Mouse (Mus musculus) ES-E14 (cell line): Measurements from ENCODE around the gene Fbln2. TPM values are rescaled to one million over a fixed set of nuclear protein-coding genes. Genes with fewer than 3 reads are reported as not detected.

Source experiments
- DNase-seq: peaks from one replicate; pipeline ENCODE4 v3.0.0-alpha.2; 2013; ENCODE audit warnings: low read depth, low spot score
- H3K27ac ChIP-seq: 2 replicates; pipeline ENCODE4 v1.5.1; 2012; ENCODE audit warnings: low read depth, mild to moderate bottlenecking, low read length, moderate library complexity, mixed read lengths; ENCODE audit not compliant: poor library complexity, insufficient read depth, severe bottlenecking
- H3K36me3 ChIP-seq: 2 replicates; pipeline ENCODE4 v1.6.1; 2012; ENCODE audit warnings: mild to moderate bottlenecking, low read length, moderate library complexity, mixed read lengths; ENCODE audit not compliant: control insufficient read depth, poor library complexity, insufficient read depth, severe bottlenecking
- H3K4me1 ChIP-seq, 2 experiments: fragments of 150-350 bp in 1 of 2; sonication (generic) in 1 of 2; 2 replicates each; pipeline ENCODE4 v1.6.1; 2012; ENCODE audit warnings: low read length in 2 of 2, mild to moderate bottlenecking in 1 of 2, mixed read lengths in 1 of 2; ENCODE audit not compliant: control insufficient read depth in 2 of 2, insufficient read depth in 2 of 2, poor library complexity in 1 of 2
- H3K4me3 ChIP-seq, 2 experiments: fragments of 150-350 bp in 1 of 2; sonication (generic) in 1 of 2; 2 replicates each; pipeline ENCODE4 v1.5.1; 2012; ENCODE audit warnings: low read length in 2 of 2, low read depth in 1 of 2, mild to moderate bottlenecking in 1 of 2, mixed read lengths in 1 of 2; ENCODE audit not compliant: insufficient read depth in 1 of 2, poor library complexity in 1 of 2, severe bottlenecking in 1 of 2
- H3K9ac ChIP-seq: 2 replicates; pipeline ENCODE4 v1.6.1; 2012; ENCODE audit warnings: low read depth, mild to moderate bottlenecking, low read length, mixed read lengths; ENCODE audit not compliant: poor library complexity, insufficient read depth, severe bottlenecking
- H3K9me3 ChIP-seq: fragments of 150-350 bp; sonication (generic); 2 replicates; pipeline ENCODE4 v1.6.1; 2012; ENCODE audit warnings: low read depth, mild to moderate bottlenecking, low read length; ENCODE audit not compliant: control insufficient read depth, insufficient read depth
- CHD2 ChIP-seq: IDR thresholded peaks from 2 replicates; pipeline ENCODE4 v1.6.1; 2014; ENCODE audit warnings: mild to moderate bottlenecking, low read depth, low read length, inconsistent platforms
- HCFC1 ChIP-seq: IDR thresholded peaks from 2 replicates; pipeline ENCODE4 v1.6.1; 2012; ENCODE audit warnings: low read length, inconsistent platforms, borderline replicate concordance; ENCODE audit not compliant: insufficient read depth
- MAFK ChIP-seq: IDR thresholded peaks from 2 replicates; pipeline ENCODE4 v1.6.1; 2014; ENCODE audit warnings: mild to moderate bottlenecking, low read depth, low read length, inconsistent platforms; ENCODE audit not compliant: insufficient read depth
- ZC3H11A ChIP-seq: IDR thresholded peaks from 2 replicates; pipeline ENCODE4 v1.6.1; 2012; ENCODE audit warnings: low read depth, mild to moderate bottlenecking, inconsistent platforms, low read length, borderline replicate concordance
- ZNF384 ChIP-seq: IDR thresholded peaks from 2 replicates; pipeline ENCODE4 v1.6.1; 2012; ENCODE audit warnings: low read depth, low read length, inconsistent platforms
- in situ Hi-C, 2 experiments: fragments of 600-800 bp; cut with MboI; formaldehyde crosslinking; loops; one replicate each; pipeline ENCODE4 v1.15.1; 2025; ENCODE audit warnings: low sequenced_read_pairs in 2 of 2, inconsistent platforms in 1 of 2; ENCODE audit not compliant: unreplicated experiment in 2 of 2
- total RNA-seq: library from RNA; depleted of rRNA; stranded (reverse); fragments of 300-350 nt; gene quantifications from 2 replicates; pipeline ENCODE4 v1.2.3, GENCODE M21; 2012

Gene Fbln2
- total RNA-seq, 1 experiment, result 24.7 TPM

DNA sequence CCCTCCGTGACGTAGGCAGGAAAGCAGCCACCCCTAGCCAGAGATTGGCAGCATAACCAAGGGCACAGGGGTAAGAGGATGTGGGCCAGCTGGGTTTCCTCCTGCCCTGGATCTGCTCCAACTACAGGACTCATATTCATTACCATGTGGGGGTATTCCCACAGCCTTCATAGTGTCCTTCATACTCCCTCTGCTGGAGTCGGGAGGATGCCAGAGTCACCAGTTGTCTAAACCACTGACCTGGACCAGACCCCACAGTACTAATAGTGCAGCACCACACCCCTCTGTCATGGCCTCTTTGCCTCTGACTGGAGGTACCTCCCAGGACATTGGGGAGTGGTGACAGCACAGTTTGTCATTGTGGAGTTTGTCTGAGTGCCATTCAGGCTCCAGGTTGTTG, 38.0 kb upstream of the Fbln2 start:
- DNase-seq, result no peak
- Histone ChIP-seq H3K4me1 (no peaks in the 10 kb centered on the region), H3K9ac (no peak overlapping the region), H3K27ac (no peak overlapping the region), H3K4me3 (no peak overlapping the region), H3K36me3 (no peaks in the 10 kb centered on the region; the same call in 1 of the 2 replicates), H3K9me3 (no peaks in the 10 kb centered on the region)
- in situ Hi-C loops, result loop anchor here (10.0 to 25.0 kb wide), 2 partner anchors 88 to 241 kb away; partner anchors contain the start of gene Wnt7a (in 1 of the 2)
- TF ChIP-seq HCFC1, result no peak
- no peak for TF ChIP-seq MAFK
- TF ChIP-seq CHD2, result no peak
- no peak for TF ChIP-seq ZC3H11A
- no peak for TF ChIP-seq ZNF384

DNA sequence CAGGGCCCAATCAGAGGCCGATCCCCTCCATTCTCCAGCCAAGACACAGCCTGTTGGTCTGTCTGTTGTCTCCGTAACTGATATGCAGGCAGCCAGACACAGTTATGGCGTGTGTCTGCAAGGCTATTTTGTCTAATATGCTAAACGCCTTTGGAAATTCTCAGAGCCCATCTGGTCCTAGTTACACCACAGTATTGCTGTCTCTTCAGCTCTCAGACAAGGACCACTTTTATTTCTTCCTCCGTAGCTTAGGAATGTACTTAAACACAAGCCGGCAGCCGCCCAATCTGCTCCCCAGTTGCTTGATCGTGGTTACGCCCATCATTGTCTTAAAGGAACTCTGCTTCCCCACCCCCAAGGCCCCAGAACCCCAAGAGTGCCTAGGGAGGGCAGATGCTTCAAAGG, 31.5 kb upstream of the Fbln2 start:
- DNase-seq, result no peak
- no peak overlapping the region for H3K4me3 ChIP-seq
- TF ChIP-seq CHD2, result no peak
- no peak for TF ChIP-seq MAFK
- no peak for TF ChIP-seq HCFC1
- TF ChIP-seq ZNF384, result no peak
- TF ChIP-seq ZC3H11A, result no peak
- H3K4me1 ChIP-seq, result no peaks in the 10 kb centered on the region
- no peak overlapping the region for H3K9ac ChIP-seq
- H3K9me3 ChIP-seq, result no peaks in the 10 kb centered on the region
- H3K27ac ChIP-seq, result no peak overlapping the region
- no peaks in the 10 kb centered on the region for H3K36me3 ChIP-seq
- in situ Hi-C loops, result no loop called here

DNA sequence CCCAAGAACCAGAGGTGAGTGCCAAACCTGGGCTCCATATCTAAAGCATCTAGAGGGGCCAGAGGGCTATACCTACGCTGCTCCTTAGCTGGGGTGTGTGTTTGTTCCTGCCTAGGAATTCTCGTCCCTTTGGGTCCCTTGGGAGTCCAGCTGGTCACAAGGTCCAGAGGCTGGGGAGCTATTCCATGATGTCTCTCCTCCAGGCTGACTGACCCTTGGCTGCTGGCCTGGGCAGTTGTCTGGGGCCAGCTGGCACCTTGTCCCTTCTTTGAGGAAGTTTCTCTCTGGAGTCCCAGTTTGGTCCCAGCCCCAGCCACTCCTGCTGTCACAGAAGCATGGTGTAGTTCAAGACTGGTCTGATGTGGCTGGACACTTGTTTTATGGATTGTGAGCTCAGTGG, 30.9 kb upstream of the Fbln2 start:
- no peak for TF ChIP-seq HCFC1
- TF ChIP-seq ZC3H11A, result no peak
- TF ChIP-seq CHD2, result no peak
- TF ChIP-seq ZNF384, result no peak
- no peak for TF ChIP-seq MAFK
- no peak for DNase-seq
- Histone ChIP-seq H3K4me3 (no peak overlapping the region), H3K9ac (no peak overlapping the region), H3K27ac (no peak overlapping the region), H3K36me3 (no peaks in the 10 kb centered on the region), H3K9me3 (no peaks in the 10 kb centered on the region), H3K4me1 (no peaks in the 10 kb centered on the region)
- in situ Hi-C loops, result no loop called here

DNA sequence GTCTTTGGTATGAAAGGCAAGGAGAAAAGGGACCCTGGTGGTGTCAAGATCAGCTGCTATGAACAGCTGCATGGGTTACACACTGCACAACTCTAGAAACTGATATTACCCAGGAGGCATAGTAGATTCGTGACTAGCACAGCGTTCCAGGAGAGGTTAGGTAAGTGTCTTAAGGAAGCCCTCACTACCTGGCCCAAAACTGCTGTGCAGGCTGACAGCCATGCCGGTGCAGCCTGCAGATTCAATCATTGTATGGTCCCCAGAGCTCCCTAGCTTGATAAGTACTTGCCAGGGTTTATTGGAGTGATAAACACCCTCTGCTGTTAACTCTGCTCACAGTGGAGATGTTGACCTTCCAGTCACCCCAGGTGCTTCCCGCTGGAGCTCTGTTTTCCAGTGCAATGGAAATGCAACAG, 30.2 kb upstream of the Fbln2 start:
- H3K36me3 ChIP-seq, result no peaks in the 10 kb centered on the region
- no peak overlapping the region for H3K4me3 ChIP-seq
- no peak overlapping the region for H3K9ac ChIP-seq
- in situ Hi-C loops, result no loop called here
- no peak for DNase-seq
- TF ChIP-seq ZNF384 (no peak), HCFC1 (no peak), CHD2 (no peak), ZC3H11A (no peak), MAFK (no peak)
- H3K27ac ChIP-seq, result no peak overlapping the region
- no peaks in the 10 kb centered on the region for H3K9me3 ChIP-seq
- H3K4me1 ChIP-seq, result no peaks in the 10 kb centered on the region

DNA sequence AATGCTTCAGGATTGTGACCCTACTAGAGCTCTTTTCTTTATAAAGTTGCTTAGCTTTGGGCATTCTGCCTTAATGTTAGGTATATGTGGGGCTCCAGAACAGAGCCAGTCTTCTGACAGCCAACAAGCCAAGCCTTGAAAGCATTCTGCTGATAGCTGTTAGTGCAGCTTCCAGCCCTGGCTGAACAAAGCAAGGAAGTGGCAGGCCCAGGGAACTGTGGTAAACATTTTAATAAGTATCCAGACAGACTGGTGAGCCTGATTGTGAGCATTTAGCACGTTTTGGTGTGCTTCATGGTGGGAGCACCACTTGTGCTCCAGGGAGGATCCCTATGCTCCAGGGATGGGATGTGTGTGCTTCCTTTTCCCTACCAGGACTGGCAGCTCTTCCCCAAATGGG, 29.2 kb upstream of the Fbln2 start:
- no peaks in the 10 kb centered on the region for H3K9me3 ChIP-seq
- H3K27ac ChIP-seq, result no peak overlapping the region
- no peak for TF ChIP-seq CHD2
- TF ChIP-seq ZC3H11A, result no peak
- no peak for TF ChIP-seq HCFC1
- TF ChIP-seq MAFK, result no peak
- TF ChIP-seq ZNF384, result no peak
- no peak overlapping the region for H3K4me3 ChIP-seq
- no peak overlapping the region for H3K9ac ChIP-seq
- in situ Hi-C loops, result no loop called here
- DNase-seq, result no peak
- no peaks in the 10 kb centered on the region for H3K4me1 ChIP-seq
- H3K36me3 ChIP-seq, result no peaks in the 10 kb centered on the region
